Mouse (Mus musculus) frontal cortex, adult (tissue): ENCODE results near the gene Inpp5a.
A peak's percentile ranks its signal among the peaks of the same experiment; 100 is the strongest.

Experiments
- ATAC-seq: cut with Nextera tagmentation; 2 replicates; pipeline ENCODE4 v1.9.2; 2017; ENCODE audit warnings: mild to moderate bottlenecking, moderate library complexity, mixed read lengths; ENCODE audit not compliant: low TSS enrichment

Gene Inpp5a

GRCm38 (mm10) chr7:139371389-139371788 is 17.5 kb upstream of the Inpp5a start:
- ATAC-seq = no peak

DNA sequence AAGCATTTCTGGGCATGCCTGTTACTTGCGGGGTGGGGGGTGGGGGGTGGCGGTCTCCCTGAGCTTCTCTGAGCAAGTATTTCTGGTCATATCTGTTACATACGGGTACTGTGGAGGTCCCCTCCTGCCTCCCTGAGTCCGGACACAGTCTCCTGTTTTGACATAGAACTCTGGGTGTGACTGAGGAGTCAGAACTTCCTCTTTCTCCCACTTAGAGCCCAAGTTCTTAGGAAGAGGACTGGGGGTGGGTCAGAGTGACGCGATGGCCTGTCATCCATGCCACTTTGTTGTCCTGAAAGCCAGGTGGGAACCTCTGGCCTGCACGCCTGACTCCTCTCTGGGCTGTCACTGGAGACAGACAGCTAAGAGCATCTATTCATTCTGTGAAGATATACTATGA is 11.5 kb upstream of the Inpp5a start:
- ATAC-seq = no peak

- no peak for ATAC-seq
Measured at GRCm38 (mm10) chr7:139378355-139378754, 10.6 kb upstream of the Inpp5a start.

- no peak for ATAC-seq
Measured at GRCm38 (mm10) chr7:139379745-139380144, 9.2 kb upstream of the Inpp5a start.

- ATAC-seq = no peak
Measured at GRCm38 (mm10) chr7:139380225-139380624, 8.7 kb upstream of the Inpp5a start.

GRCm38 (mm10) chr7:139381877-139382276 is 7.0 kb upstream of the Inpp5a start:
- no peak for ATAC-seq

DNA sequence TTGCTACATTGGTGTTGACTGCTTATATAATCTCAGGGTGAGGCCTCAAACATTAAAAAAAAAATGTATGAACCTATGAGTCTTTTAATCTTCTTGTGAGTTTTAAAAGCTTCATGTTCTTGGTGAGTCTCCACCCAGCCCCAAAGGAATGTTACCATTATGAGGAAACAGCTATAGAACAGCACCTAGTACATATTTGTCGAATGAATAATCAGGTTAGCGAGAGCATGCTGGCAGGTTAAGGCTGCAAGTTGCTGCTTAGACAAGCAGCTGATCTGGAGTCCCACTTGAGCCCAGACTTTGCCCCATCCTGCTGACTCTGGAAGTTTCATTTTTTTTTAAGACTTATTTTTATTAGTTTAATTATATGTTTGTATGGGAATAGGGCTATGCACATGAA is 6.1 kb upstream of the Inpp5a start:
- no peak for ATAC-seq

GRCm38 (mm10) chr7:139384500-139384899 is 4.4 kb upstream of the Inpp5a start:
- no peak for ATAC-seq

DNA sequence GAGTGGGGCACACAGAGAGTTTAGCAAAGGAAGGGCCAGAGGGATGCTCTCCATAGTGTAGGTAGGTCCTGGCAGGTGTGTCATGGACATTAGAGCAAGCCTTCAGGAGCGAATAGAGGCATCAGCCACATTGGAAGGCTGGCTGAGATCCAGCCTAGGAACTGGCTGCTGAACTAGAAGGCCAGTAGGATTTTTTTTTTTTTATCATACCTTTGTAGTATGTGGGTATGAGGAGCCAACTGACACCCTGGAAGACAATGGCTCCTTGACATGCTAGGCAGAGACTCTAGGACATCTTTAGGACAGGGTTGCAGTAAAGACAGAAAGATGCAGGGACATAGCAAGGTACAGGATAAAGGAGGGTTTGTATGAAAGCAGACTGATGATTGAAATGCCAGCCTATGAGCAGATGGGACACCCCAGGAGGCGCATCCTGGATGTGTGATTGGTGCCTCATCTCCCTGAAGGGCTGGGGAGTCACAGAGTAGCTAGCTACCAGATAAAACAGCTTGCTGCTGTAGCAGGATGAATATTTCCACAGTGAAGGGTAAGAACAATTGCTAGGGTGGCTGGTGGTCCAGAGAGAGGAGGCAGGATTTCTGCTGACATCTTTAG is 3.9 kb upstream of the Inpp5a start:
- ATAC-seq = no peak

GRCm38 (mm10) chr7:139386933-139387690 is 1.8 kb upstream of the Inpp5a start:
- ATAC-seq = no peak

DNA sequence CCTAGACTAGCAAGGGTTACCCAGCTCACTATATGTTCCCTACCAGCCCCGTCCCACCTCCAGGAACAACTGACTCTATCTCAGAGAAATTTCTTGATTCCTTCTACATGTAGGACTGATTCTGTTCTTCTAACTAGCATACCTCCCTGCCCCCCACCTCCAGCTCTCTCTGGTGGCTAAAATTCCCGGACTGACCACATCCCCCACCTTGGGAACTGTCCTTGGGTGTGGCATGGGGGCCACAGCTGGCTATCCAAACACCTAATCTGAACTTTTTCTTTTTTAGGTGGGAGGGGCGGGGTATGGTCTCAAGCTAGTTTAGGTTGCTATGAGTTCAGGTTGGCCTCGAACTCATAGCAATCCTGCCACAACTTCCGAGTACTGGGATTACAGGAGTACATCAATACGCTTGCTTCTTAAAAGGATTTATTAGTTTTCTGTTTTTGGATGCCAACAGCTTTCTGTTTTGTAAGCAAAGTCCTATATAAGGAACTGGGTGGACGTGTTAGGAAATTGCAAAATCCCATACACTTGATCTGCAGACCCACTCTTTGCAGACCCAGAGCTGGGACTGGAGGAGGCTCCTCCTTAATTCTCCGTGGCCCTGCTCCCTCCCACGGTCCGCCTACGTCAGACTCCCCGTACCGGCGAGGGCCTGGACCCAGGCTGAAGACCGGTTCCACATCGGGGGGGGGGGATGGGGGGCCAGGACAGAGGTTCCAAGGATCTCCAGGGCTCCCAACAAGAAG is 814 bp upstream of the Inpp5a start:
- ATAC-seq = no peak; the same call in 1 of the 2 replicates

DNA sequence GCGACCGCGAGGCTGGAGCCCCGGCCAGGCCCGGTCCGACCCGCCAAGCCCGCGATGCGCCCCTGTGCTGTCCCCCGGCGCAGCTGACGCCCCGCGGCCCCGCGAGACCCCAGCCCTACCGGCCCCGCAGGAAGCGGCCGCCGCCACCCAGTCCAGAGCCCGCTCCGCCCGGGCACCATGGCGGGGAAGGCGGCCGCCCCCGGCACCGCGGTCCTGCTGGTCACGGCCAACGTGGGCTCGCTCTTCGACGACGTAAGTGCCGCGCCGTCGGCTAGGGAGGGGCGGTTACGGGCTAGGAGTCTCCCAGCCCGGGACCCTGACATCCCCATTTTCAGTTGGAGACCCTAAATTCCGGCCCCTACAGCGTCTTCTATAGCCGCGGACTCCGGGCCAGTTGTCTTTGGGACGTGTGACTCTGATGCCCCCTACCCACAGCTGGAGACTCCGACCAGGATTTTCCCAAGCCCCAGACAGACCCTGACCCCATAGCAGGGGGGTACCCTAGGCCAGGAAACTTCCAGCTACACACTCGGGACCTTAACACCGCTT is 378 bp downstream of the Inpp5a start:
- peak; percentile 15; the same call in 1 of the 2 replicates for ATAC-seq

- ATAC-seq = no peak
Measured at GRCm38 (mm10) chr7:139390380-139390779, 1.5 kb downstream of the Inpp5a start.

DNA sequence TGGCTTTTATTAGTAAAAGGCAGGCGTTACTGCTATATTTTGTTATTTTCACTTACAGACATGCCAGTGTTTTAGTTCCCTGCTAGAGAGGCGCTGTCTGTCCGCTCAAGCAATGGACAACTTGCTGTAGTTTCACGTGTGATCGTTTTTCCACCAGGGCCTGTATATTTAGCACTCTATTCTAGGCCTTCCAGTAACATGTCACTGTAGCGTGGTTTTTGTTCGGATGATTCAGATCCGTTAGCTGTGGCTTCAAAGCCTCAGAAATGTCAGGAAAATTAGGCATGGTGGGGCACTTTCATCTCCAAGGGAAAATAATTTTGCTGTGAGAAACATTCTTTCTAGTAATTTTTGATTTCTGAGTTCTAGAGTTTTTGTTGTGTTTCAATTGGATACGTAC is 2.0 kb downstream of the Inpp5a start:
- no peak for ATAC-seq

DNA sequence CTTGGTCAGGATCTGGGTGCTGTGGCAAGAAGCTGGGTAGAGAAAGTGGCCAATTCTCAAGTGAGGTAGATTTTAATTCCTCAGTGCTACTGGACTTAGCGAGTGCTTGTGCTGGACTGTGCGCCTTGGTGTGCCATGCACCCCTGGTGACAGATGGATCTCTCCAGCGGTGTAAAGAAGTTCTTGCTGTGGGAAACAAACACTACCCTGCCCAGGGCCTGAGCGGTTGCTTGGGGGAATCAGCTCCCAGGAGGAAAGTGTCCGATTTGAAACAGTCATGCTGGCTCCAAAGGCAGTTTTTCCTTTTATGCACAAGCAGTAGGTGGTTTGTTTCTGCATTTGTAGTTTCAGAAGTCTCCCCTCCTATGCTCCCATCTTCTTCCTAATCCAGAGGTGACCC is 2.8 kb downstream of the Inpp5a start:
- ATAC-seq = no peak

- no peak for ATAC-seq
Measured at GRCm38 (mm10) chr7:139392106-139392505, 3.2 kb downstream of the Inpp5a start.

GRCm38 (mm10) chr7:139392691-139393235 is 3.9 kb downstream of the Inpp5a start:
- ATAC-seq = no peak

GRCm38 (mm10) chr7:139397521-139397920 is 8.6 kb downstream of the Inpp5a start:
- ATAC-seq = peak; percentile 39; the same call in 1 of the 2 replicates

DNA sequence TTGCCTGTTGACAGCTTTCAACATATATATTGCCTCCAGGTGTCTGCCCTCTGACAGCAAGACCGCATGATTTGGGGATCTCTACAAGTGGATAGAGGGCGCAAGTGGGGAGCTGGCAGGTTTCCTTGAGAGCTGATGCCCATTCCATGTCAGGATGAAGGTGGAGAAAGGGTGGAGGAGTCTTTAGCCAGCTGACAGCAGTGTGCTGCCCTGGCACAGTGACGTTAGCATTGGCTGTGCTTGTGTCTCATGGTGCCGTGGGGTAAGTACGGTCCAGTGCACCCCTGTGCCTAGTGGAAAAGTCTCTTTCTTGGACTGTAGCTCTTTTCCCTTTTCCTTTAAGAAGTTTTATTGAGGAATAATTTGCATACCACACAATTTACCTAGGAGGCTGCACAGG is 9.2 kb downstream of the Inpp5a start:
- no peak for ATAC-seq

GRCm38 (mm10) chr7:139398530-139399021 is 9.7 kb downstream of the Inpp5a start:
- no peak for ATAC-seq

- no peak for ATAC-seq
Measured at GRCm38 (mm10) chr7:139399572-139399971, 10.7 kb downstream of the Inpp5a start.
